Mouse (Mus musculus): Measurements from ENCODE around the gene Ehbp1.

DNA sequence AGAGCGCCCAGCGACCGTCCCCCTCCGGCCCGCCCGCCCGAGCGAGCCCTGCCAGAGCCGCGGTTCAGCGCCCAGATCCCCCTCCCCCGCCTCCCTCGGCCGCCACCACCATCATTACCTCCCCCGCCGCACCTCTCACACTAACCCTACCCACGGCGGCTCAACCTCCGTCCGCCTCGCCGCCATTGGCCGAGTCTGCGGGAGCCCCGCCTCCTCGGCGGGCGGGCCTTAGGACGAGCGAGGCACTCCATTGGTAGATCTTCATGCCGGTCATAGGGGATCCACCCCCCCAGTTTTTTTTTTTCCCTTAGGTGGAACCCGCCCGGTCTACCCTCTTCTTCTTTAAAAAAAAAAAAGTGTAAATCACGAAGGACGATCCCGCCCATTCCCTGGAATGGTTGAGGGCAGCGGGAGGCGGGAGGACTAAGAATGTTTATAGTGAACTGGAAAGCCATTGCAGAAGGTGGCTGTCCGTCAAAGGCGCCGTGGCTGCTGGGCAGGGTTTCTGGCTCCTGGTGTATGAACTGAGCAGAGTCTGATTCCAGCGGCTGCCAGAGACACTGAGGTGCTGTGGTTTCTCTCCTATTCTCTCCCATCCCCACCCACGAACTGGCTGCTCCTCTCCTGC lies 55.1 kb downstream of the Ehbp1 start:
- TF ChIP-seq CTCF (IDR thresholded peaks at IDR 0.05; ENCODE audit: control insufficient read depth, insufficient read depth, insufficient read length) (no peak), MYOD1 (IDR thresholded peaks at IDR 0.05; ENCODE audit: control insufficient read depth, insufficient read length, low read depth) (no peak), MAX (IDR thresholded peaks at IDR 0.05) (no peak)

Measured in C2C12 (cell line).